Mouse (Mus musculus) CD4-positive, CD25-positive, alpha-beta regulatory T cell, adult 2 months (primary cell): ENCODE measurements at regions not wholly inside any gene's neighbourhood (a gene's known extent, or its start where the extent isn't known, plus 50 kb on each side); places are given as distances from the start of the nearest gene placed in this dataset.

Experiments used
- DNase-seq: peaks from one replicate; pipeline ENCODE4 v3.0.0-alpha.2; 2012; ENCODE audit warnings: low read depth, low spot score

DNA sequence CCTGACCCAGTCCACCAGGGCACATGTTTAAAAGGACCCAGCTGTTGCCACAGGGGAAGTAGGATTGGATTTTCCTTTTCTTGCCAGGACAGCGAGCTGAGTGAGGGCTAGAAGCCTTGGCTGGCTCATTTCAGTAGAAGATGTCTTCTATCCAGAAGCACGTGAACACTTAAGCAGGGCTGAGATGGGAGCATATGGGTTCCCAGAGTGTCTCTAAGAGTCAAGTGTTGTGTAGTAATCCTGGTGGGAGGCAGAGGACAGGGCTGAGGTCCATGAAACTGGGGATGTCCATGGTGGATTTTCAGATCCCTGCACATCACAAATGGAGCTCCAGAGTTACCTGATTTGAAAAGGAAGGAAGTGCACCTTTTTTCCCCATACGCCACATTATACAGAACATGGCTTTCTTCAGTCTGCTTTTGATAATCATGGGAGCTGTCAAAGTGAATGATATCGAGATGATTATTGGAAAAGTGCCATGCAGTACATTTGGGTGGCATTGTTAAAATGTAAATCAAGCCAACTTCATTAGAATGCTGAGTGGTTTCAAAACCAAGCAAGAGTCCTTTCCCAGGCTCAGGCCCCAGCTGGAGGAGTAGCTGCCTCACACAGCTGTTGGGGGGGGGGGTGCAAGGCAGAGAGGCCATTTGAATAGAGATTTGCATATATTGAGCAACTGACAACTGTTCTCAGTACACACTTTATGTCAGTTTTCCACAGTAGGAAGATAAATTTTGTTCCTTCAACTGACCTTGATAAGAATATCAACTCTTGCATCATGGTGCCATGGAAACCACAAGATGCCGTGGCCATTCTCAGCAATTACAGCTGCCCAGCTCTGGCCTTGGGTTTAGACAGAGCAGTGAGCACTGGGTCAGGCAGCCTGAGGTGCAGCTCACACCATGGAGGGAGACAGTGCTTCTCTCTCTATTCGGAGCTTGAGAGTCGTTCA lies 81.7 kb downstream of the Slc35b3 start:
- no peak for DNase-seq

DNA sequence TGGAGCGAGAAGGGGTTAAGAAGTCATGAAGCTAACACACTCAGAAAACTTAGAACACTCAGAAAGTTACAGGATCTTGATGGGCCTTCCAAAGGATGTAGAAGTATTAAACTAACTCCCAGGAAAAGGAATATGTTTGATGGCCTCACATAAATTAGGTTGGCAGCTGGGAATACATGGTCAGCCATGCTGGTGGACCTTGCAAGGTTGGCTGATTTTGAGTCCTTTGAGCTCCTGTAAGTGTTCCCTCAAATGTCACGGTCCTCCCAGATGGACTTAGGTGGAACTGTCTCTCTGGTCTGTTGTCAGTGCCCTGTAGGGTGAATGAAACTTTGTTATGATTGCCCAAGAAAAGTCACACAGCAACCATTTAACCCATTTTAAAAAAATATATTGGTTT lies 84.8 kb downstream of the Slc35b3 start:
- no peak for DNase-seq

DNA sequence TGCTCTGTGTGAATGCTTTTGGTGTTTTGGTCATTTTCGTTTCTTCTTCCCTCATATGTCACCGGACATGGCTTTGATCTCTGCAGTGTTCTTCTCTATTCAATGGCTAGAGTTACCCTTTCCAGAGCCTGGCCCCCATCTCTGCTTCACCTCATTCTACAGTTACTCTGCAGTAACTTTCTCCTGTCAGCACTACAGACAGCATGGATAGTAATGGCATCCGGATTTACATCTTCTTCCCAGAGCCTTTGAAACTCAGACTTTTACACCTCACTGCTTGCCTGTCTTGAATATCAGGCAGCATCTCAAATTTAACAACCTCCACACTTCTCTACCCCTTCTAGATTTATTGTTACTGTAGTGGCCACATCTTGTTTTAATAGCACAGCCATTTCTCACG lies 96.7 kb downstream of the Slc35b3 start:
- DNase-seq, result no peak

- DNase-seq, result peak; percentile 42
Measured at GRCm38 (mm10) chr13:38855742-38856141, 104.9 kb downstream of the Slc35b3 start.

- DNase-seq, result no peak
Measured at GRCm38 (mm10) chr13:38854986-38855385, 105.7 kb downstream of the Slc35b3 start.

DNA sequence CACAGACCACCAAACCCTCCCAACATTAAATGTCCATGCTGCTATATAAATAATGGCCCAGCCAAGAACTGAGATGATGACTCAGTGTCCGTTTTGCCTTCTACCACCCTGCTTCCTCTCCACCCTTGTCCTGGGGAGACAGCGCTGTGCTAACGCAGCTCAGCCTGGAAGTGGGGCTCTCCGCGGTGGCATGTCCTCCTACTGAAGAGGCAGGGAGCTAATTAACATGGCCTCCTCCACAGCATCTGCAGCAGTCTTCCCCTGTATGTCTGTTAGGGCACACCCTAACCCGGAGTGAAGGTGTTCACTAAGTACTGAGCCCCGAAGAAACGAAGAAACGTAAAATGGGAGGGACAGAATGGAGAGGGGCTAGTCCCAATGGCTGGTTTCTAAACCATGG lies 107.8 kb downstream of the Slc35b3 start:
- no peak for DNase-seq

DNA sequence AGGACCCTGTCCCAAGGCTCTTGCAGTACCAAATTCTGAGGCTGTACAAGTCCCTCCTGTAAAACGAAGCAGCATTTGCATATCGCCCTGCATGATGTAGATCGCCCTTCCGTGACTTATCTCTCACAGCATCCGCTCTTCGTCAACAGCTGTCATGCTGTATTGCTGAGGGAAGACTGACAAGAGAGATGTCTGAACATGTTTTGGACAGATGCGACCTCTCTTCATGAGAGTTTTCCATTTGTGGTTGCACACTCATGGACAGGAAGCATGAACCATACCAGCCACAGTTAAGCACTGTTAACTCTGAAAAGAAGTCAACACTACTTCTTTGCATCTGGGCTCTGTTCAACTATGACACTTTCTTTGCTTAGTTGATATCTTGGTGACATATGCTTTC lies 108.9 kb downstream of the Slc35b3 start:
- peak; percentile 1 for DNase-seq

- DNase-seq, result no peak
Measured at GRCm38 (mm10) chr13:38838231-38838630, 122.4 kb downstream of the Slc35b3 start.

GRCm38 (mm10) chr13:38825649-38826048 lies 135.0 kb downstream of the Slc35b3 start:
- DNase-seq, result no peak

DNA sequence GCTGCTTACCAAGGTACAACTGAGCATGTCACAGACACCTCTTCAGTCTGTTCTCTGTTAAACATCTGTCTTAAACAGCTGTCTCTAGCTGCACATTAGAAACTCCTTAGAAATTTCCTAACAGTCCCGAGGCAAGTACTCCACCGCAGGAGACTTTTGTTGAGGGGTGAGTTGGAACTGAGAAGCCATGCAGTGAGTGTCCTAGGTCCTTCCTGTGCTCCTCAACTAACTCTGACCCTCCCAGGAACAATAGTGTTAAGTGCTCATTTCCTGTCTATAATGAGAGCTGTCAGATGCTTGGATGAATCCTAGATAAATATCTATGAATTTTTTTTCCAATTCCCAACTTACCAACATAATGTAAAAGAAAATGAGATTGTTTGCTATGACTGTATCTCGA lies 141.1 kb downstream of the Slc35b3 start:
- no peak for DNase-seq

DNA sequence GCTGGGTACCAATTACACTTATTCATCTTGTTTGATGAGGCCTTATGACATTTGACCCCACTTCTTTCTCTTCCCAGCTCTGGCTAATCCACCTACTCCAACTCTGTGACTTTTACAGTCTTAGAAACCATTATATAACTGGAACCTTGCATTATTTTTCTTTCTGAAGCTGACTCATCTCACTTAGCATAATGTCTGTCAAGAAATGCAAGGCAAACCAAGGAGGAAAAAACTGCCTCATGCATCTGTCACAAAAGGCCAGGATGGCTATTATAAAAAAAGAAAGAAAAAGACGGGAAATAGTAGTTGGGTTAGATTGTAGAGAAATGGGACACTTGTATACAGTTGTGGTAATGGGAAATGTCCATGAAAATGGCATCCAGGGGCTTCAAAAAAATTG lies 141.9 kb downstream of the Slc35b3 start:
- no peak for DNase-seq

- no peak for DNase-seq
Measured at GRCm38 (mm10) chr13:38816296-38816695, 144.4 kb downstream of the Slc35b3 start.

GRCm38 (mm10) chr13:38815002-38815707 lies 145.5 kb downstream of the Slc35b3 start:
- DNase-seq, result no peak

DNA sequence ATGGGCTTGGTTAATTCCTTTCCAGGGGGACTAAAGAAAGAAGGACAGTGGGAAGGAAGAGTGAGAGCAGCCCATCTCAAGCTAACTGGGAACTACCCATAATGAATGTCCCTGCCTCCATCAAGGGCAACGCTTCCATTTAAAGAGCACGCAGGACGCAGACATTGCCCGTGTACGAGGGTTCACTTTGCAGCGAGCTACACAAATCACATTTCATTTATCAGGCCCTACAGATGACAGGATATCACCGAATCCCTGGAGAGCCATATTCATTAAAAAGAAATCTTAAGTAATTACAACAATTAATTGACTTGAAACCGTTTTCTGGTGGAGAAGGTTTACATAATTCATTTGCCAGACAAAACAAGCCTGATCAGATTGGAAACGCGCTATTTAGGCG lies 139.7 kb upstream of the Eef1e1 start:
- no peak for DNase-seq

DNA sequence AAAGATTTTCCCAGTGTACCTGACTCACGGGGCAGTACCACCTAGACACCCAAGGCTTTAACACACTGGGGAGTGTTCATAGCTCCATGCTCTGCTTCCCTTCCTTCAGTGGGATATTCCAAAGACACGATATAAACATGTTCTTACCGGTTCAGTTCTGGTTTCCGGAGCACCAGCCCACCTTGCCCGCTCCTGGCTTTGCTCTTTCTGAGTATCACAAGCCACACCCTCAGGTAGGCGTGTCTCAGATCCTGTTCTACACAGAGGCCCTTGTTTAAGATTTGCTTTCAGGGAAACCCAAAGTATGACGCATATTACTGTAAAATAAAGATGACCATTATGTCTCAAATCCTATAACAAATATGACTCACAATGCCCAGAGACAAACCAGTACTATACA lies 134.6 kb upstream of the Eef1e1 start:
- DNase-seq, result no peak

GRCm38 (mm10) chr13:38780630-38781010 lies 121.8 kb upstream of the Eef1e1 start:
- DNase-seq, result no peak

GRCm38 (mm10) chr13:38779984-38780629 lies 121.2 kb upstream of the Eef1e1 start:
- no peak for DNase-seq

DNA sequence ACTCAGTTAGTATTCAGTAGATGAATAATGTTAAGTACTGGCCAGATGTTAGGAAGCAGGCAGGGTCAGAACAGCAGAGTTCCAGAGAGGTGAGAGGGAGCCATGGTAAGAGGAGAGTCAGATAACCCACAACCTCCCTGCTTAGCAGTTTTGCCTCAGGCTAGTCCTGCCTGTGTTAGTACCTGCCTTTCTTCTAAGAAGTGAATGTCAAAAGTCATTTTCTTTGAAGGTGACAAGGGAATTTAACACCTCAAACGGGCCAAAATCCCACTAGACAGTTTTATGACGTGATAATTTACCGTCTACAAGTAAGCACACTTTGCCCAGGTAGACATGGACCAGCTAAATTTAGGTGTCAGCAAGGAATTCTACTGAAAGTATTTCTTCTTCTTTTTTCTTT lies 117.7 kb upstream of the Eef1e1 start:
- no peak for DNase-seq

DNA sequence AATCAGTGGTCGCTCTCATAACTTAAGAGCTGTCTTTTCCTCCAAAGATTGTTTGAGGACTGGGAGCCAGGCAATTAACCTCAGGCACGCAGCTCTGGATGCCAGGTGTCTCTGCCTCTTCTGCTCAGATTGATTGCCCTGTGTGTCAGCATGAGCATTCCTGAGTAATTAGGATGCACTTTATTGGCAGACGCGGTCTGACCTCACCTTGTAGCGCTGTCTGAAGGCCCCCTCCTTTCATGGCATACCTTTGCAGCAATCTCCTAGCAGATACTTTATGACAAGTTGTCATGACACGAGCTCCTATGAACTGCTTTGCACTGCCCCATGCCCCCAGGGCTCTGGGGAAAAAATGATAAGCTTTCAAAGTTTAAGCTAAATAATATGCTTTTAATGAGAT lies 114.1 kb upstream of the Eef1e1 start:
- DNase-seq, result no peak

DNA sequence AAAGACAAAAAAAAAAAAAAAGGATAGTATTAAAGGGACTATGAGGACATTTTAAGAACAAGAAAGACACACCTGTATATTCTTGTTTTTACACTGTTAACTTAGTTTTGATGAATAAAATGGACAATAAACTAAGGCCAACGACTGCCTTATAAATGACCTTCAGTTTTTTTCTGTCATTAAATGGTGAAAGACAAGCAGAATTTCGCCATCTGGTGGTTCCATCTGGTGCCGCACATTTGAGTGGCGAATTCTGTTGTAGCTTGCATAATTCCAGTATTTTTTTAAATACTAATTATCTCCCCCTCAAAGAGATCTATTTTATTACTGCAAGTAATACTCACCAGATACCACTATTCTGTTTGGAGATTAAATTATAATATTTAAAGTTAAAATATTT lies 107.3 kb upstream of the Eef1e1 start:
- DNase-seq, result peak; percentile 1

GRCm38 (mm10) chr13:38760261-38760660 lies 101.4 kb upstream of the Eef1e1 start:
- DNase-seq, result no peak

DNA sequence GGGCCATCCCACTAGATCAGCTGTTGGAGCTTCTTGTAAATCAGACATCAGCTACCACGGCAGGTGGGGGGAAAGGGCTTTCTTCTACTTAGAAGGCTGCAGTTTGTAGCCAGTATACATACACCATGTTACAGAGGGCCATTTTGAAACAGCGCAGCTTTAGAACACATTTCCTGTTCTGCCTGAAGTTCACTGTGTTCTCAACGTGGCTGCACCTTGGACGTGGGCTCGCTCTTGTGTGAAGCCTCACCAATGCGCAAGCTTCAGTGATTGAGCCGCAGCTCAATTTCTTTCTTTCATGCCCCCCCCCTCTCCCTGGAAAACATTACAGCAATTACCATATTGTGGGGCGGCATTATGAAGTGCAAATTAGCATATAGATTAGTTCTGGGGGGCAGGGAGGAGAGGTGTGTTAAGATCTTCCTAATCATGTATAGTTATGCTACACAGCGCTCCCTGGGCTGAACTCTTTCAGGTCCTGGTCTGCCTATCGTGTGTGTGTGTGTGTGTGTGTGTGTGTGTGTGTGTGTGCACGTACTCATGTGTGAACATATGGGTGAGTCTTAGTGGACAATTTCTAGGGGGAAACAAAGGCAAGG lies 97.9 kb upstream of the Eef1e1 start:
- DNase-seq, result no peak
